Mouse (Mus musculus): ENCODE measurements at regions not wholly inside any gene's neighbourhood (a gene's known extent, or its start where the extent isn't known, plus 50 kb on each side); places are given as distances from the start of the nearest gene placed in this dataset.
"Not testable (repeated sequence)": the region's sequence is repeated elsewhere in the genome, so short reads cannot be mapped to it uniquely, and the experiment has no call there.

DNA sequence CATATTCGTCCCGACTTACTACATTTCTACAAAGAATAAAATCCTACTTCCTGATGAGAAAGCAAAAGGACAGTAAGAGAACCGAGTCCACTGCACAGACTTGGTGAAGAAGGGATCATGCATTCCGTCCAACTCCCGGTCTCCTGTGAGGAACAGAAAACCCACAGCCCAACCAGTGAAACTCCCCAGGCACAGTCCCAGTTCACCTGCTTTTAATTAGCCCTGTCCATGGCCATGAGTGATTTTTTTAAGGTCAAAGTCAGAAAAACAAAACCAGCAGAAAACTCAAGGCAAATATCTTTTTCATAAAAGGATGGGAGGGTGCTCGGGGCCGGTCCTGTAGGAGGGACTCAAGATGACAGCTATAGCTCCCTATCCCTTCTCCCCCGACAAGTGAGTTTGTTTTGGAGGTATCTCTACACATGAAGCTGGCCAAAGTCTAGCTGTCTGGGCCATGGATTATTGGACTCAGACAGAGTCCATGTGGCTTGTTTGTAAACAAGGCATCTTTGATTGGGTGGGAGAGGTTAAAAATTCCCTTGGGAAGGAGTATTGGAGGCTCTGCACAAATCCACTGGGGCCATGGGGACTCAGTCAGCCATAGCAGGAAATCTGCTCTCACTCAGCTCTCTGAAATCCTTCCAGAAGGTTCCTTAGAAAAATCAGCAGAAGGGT, 168.8 kb upstream of the Arid1b start:
- no peak for DNase-seq

DNA sequence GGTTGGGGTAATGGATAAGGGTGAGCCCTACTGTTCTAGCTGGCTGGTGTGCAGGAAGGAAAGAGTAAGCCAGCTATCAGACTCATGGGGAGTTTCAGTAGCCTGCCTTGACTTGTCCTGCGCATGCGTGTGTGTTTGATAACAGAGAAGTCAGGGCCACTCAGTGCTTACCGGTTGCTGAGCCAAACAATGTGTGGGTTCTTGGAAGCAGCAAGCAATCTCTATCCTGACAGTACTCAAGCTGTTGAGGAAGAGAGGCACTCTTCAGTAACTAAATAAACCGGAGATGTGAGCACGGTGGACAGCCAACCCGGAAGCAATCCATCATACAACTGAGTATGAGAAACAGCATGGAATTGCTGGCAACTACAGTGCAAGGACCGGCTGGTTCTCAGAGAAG, 160.1 kb upstream of the Arid1b start:
- DNase-seq: no peak

DNA sequence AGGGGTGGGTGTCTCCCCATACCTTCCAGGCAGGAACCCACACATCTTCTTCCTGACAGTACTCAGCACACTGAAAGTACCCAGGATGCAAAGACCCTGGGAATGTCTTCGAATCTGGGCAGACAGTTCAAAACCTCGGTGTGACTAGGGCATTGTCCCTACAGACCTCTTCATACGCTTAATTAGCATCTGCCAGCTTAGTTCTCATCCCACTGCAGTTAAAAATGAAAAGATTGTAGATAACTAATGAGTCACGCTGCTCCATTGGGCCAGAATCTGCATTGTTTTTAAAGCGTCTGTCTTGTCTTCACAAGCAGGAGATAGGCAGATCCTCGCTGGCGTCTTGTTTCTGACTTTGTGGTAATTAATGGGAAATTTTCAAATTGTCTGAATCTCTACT, 159.6 kb upstream of the Arid1b start:
- DNase-seq: no peak

DNA sequence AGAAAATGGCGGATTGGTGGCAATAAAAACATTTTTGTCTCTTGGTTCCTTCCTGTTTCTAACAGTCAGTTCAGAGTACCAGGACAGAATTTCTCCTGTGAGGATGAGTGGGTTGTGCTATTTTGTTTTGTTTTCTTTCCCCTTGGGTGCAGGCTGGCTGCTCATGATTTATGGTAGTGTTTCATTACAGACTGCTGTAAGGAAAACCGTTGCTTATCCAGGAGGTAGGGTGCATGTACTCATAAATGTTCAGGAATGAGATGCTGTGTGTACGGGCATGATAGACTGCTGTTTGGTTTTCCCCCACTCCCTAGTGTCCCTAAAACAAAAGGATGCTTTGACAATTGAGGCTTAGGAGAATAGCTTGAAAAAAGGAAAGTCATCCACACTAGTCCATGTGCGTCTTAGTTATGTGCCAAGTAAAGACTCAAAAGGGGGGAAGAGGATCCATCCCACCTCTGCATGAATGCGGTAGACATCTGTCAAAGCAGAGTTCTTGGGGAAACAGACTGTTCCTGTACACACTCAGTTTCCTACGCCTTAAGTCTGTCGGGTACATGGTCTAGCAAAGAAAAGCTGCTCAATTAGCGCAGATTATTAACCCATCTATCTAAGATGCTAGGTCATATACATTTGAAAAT, 158.9 kb upstream of the Arid1b start:
- DNase-seq: no peak

- DNase-seq: no peak
Observed at GRCm38 (mm10) chr17:4840123-4840522, 154.0 kb upstream of the Arid1b start.

GRCm38 (mm10) chr17:4858304-4858703, 135.8 kb upstream of the Arid1b start:
- DNase-seq: no peak

DNA sequence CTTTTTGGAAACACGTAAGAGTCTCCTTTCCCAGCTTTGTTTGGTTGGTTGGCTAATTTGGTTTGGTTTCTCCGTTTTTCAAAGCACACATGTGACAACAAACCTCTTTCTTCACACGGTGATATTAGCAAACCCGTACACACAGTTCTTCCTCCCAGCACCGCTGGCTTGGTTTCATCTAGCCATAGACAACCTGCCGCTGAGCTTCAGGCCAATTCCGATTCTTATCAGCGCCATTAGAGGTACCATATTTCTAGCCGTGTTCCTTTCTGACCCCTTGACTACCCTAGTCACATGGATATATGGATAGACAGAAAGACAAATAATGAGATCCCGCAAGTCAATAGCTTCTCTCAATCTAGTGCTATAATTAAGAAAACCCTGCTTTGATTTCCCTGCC, 129.2 kb upstream of the Arid1b start:
- no peak for DNase-seq

- no peak for DNase-seq
Observed at GRCm38 (mm10) chr17:4865621-4866020, 128.5 kb upstream of the Arid1b start.

- no peak for DNase-seq
Observed at GRCm38 (mm10) chr17:4866026-4866896, 127.9 kb upstream of the Arid1b start.

GRCm38 (mm10) chr17:4867083-4867482, 127.0 kb upstream of the Arid1b start:
- DNase-seq: no peak

- DNase-seq: no peak
Observed at GRCm38 (mm10) chr17:4867754-4868445, 126.2 kb upstream of the Arid1b start.

DNA sequence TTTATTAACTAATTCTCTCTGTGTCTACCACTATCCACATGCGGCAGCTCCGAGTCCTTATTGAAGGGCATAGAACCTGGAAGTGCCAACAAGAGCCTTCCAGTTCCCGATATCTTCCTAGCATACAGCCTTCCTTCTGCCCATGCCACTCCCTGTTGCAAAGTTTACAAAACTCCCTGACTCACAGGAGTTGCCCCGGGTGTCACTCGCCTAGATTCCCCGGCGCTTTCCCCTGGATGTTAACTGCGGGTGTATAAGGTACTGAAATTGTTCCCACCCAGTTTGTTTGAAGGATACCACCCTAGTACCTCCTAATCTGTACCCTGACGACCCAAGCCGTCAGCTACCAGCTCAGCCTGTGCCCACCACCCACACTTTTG, 125.7 kb upstream of the Arid1b start:
- DNase-seq: no peak

GRCm38 (mm10) chr17:4868861-4869260, 125.3 kb upstream of the Arid1b start:
- no peak for DNase-seq

DNA sequence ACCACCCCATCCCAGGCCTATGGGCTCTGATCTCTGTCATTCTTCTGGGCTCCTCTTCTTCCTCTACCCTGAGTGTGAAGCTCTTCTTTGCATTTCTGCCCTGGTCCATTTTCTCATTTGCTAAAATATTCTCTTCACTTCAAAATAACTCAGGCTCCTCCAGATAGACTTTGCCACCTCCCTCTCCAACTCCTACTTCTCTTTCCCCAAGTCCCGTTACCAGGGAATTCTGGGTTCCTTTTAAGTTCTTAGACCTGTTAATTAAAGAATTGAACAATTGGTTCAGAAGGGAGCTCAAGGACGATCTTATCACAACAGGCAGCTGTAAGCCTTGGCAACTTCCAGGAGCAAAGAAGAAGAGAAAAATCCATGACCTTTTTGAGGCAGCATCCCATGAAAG, 122.9 kb upstream of the Arid1b start:
- DNase-seq: no peak

- DNase-seq: no peak
Observed at GRCm38 (mm10) chr17:4874459-4874858, 119.7 kb upstream of the Arid1b start.

DNA sequence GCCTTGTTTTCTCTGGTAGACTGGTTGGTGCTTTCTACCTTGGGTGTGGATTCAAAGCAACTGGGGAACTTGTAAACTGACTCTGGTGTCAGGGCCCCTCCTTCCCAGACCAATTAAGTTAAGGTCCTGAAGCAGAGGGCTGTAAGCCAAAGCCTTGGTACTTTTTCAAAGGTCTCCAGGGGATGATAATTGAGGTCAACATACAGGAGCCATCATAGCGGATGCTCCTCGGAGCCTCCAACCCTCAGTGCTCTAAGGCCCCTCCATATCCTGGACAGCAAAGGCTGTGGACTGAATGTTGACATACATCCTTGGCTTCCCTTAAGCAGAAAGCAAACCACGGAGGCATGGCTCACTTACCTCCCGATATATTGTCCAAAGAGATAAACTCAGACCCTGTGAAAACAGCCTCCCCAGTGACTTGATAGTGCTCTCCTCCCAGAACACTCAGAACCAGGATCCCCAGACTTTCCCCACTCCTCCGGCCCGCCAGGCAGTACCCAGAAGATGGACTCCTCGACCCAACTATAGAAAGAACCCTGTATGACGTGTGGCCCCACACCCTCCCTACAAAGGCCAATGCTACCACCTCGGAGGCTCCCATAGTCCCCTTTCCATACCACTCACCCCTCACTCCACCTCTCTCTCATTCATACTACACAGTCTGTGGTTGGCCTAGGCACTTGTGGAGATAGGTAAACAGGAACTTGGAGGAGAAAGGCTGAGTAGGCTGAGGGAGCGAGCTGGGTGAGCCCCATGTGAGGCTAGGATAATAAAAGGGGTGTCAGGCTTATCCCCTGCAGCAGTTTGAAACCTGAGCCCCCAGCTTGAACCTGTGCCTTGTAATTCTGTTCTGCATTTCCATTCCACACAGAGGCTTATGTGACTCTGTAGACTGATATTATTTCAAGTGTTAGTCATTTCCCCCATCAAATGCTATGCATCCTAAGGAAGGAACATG, 118.8 kb upstream of the Arid1b start:
- DNase-seq: no peak

DNA sequence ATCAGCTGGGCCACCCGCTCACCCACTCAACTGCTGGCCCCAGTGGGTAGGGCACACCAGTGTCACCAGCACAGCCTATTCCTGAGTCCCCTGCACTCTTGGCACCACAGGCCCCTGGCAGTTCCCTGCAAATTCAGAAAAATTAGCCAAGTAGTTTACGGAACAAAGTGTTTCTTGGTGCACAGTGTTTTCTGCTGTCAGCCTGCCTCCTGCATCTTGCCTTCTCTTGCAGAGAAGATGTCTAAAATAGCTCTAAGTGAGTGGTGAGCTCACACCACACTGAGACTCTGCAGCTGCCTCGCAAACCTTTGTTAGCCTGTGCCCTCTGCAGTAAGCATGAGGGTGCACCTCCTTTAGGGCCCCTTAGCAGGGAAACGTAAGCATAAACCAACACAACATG, 117.7 kb upstream of the Arid1b start:
- no peak for DNase-seq

DNA sequence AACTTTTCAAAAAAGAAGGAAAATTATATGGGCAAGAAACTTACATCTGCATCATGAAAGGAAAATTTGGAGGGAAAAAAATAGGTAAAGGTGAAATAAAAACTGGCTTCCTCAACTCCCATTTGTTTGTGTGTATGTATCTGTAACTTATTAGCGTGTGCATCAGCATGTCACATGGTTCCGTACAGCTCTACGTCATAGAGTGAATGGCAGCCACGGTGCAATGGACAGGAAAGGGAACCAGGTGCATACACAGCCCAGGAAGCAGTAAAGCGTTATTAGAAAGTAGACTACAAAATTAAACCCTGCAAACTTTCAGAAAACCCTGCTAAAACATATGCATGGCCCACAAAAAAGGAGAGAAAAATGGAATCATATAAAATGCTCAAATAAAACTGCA, 112.7 kb upstream of the Arid1b start:
- no peak for DNase-seq

- DNase-seq: no peak
Observed at GRCm38 (mm10) chr17:4884083-4884482, 110.0 kb upstream of the Arid1b start.

DNA sequence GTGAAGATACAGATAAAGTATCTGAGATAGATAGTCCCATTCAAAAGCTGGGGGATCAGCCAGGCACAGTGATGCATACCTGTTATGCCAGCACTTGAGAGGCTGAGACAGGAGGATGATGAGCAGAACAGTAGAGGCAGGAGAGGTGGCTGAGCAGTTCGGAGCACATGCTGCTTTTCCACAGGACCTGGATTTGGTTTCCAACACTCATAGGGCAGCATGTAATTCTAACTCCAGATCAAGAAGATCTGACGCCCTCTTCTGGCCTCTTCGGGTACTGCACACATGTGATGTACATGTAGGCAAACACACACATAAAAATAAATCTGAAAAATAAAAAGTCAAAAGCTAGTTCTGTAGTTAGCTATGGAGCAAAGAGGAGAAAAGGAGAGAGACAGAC, 109.4 kb upstream of the Arid1b start:
- DNase-seq: no peak

DNA sequence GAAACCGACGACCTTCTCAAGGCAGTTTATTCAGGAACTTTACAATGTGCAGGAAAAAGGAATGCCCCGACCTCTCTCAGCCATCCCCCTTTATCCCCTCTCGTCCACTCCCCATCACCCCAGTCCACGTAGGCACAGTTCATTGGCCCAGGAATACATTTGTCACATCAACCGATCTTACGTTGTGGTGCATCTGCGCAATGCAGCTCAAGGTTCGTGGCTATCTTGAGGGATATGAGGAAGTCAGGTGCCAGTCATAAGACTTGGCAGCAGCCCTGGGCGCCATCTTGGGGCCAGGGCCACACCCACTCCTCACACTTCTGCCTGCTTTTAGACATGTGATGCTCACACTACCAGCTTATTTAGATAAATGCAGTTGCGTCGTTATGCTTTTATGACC, 106.8 kb upstream of the Arid1b start:
- DNase-seq: not testable (repeated sequence)

DNA sequence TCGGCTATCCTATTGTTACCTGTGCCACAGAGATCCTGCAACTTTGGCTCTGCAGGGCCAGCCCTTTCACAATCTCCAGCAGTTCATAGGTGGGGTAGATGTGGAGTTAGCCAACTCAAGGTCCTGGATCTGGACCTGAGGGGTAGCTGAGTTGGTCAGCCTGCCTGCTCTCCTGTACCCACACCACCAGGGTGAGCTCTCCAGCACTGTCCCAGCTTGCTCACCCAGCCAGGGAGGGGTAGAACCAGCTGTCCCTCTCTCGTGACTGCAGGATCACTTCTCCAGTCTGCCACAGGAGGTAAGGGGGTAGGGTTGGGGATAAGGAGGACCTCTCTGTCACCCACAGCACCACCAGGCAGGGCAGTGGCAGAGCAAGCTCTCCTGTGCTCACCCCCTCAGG, 104.6 kb upstream of the Arid1b start:
- no peak for DNase-seq
